Mouse (Mus musculus): ENCODE data around the gene Plekhg1. TPM values are rescaled to one million over a fixed set of nuclear protein-coding genes. Genes with fewer than 3 reads are reported as not detected.
A peak's percentile ranks its signal among the peaks of the same experiment; 100 is the strongest.

Plekhg1 gene
- polyA plus RNA-seq, 1 experiment from 2014 or later, result 3.2 TPM

DNA sequence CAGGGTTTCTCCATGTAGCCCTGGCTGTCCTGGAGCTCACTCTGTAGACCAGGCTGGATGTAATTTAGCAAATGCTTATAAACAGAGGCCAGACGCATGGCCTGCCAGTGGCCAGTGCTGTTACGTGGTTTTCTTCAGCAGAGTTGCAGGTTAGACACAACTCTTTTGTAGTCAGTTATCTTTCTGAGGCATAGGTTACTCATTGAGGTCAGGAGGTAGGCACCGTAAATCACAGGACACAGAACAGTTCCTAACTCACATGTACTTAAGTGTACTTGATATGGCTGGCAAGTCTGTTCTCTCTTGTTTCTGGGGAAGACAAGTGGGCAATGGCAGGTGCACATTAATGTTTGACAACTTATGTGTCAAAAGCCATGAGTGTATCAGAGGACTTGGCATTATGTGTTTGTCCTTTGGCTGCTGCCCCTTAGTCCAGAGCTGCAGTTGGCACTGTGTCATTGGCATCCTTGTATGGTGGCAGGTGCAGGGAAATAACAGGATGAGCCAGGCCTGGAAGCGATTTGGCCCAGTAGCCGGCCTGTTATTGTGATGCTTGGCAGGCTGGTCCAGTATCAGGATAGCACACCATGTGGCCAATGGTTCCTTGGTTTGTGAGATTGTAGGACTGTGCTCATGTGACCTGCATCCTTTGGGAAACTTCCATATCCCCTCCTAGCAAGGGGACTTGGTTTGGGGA, 238.8 kb downstream of the Plekhg1 start:
- H3K9me3 ChIP-seq (replicated peaks), result no peaks in the 10 kb centered on the region
- no peak overlapping the region for H3K9ac ChIP-seq
- no peak overlapping the region for H3K27ac ChIP-seq
- peaks cover 40% of the 10 kb centered on the region for H3K4me1 ChIP-seq
- H3K4me2 ChIP-seq, result no peak overlapping the region
- H3K4me3 ChIP-seq, result no peak overlapping the region
- ATAC-seq, result no peak
- H3K27me3 ChIP-seq (replicated peaks), result no peaks in the 10 kb centered on the region
- WGBS (ENCODE audit: insufficient replicate concordance), result 89% methylated on average over 5 of the region's 5 CpGs
- H3K36me3 ChIP-seq, result peaks cover 73% of the 10 kb centered on the region

DNA sequence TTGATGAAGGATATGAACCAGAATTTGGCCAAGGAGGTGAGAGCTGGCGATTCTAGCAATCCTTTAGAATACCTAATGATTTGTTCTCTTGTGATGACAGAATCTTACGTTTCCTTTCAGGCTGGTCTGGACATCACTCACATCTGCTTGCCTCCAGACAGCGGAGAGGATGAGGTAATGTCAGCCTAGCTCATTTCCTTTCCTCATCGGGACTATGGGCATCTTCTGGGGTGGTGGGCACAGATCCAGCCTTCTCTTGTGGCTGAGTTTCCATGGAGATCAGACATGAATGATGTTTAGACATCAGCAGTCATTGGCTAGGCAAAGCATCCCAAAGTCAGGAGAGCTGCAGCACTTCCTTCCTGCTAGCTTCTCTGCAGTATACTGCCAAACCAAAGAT, 240.1 kb downstream of the Plekhg1 start:
- no peak overlapping the region for H3K9ac ChIP-seq
- WGBS (ENCODE audit: insufficient replicate concordance), result 83% methylated on average over 4 of the region's 4 CpGs
- no peak overlapping the region for H3K27ac ChIP-seq
- peaks cover 27% of the 10 kb centered on the region for H3K4me1 ChIP-seq
- no peaks in the 10 kb centered on the region for H3K9me3 ChIP-seq (replicated peaks)
- no peak overlapping the region for H3K4me2 ChIP-seq
- no peaks in the 10 kb centered on the region for H3K27me3 ChIP-seq (replicated peaks)
- no peak for ATAC-seq
- H3K36me3 ChIP-seq, result peaks cover 85% of the 10 kb centered on the region
- H3K4me3 ChIP-seq, result no peak overlapping the region

- Histone ChIP-seq H3K4me1 (peaks cover 33% of the 10 kb centered on the region), H3K4me3 (no peak overlapping the region), H3K27me3 (replicated peaks) (no peaks in the 10 kb centered on the region), H3K36me3 (peaks cover 76% of the 10 kb centered on the region), H3K4me2 (no peak overlapping the region), H3K9ac (no peak overlapping the region), H3K27ac (no peak overlapping the region), H3K9me3 (replicated peaks) (no peaks in the 10 kb centered on the region)
- no peak for ATAC-seq
- WGBS (ENCODE audit: insufficient replicate concordance), result 89% methylated on average over 6 of the region's 6 CpGs
Measured at GRCm38 (mm10) chr10:3990295-3990883, 250.2 kb downstream of the Plekhg1 start.

DNA sequence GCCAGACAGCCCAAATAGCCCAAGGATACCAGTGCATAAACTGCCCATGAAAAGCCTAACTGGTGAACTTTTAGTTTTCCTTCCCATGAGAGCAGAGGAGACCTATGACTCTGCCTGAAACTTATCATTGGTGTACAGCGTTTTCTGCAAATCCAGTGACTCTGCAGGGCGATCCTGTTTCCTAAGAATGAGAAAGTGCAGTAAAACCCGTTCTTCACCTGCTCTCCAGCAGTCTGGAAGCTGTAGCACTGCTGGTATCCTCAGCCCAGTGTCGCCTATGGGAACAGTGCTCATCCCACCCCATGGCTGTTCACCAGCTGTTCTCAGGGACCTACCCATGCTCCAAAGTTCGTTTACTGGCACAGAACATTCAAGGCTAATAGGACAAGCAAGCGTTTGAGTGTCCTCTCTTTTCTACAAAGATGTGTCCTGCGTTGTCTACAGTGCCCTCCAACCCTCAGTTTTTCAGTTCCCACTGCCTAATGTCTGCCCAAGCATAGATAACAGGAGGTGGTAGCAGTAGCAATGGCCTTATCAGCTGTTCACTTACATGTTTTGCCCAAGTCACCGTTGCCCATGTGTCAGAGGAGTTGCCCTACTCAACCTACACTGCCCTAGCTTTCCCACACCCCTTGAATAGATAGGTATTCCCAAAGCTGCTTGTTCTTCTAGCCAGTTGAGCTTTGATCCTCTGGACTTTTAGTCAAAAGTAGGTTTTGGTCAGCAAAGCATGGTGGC, 253.4 kb downstream of the Plekhg1 start:
- H3K9me3 ChIP-seq (replicated peaks), result no peaks in the 10 kb centered on the region
- H3K4me3 ChIP-seq, result peak overlapping the region; percentile 18; the same call in 1 of the 2 replicates
- H3K4me2 ChIP-seq, result peak overlapping the region; percentile 58
- H3K4me1 ChIP-seq, result peaks cover 46% of the 10 kb centered on the region
- 42% methylated on average over 8 of the region's 8 CpGs for WGBS (ENCODE audit: insufficient replicate concordance)
- ATAC-seq, result peak; percentile 99
- H3K36me3 ChIP-seq, result peaks cover 96% of the 10 kb centered on the region
- peak overlapping the region; percentile 53 for H3K9ac ChIP-seq
- H3K27me3 ChIP-seq (replicated peaks), result no peaks in the 10 kb centered on the region
- H3K27ac ChIP-seq, result peak overlapping the region; percentile 94

GRCm38 (mm10) chr10:3995277-3995676, 255.1 kb downstream of the Plekhg1 start:
- peak overlapping the region; percentile 76 for H3K27ac ChIP-seq
- no peak overlapping the region for H3K4me3 ChIP-seq
- no peaks in the 10 kb centered on the region for H3K9me3 ChIP-seq (replicated peaks)
- H3K36me3 ChIP-seq, result peaks cover 96% of the 10 kb centered on the region
- H3K4me1 ChIP-seq, result peaks cover 46% of the 10 kb centered on the region
- no peaks in the 10 kb centered on the region for H3K27me3 ChIP-seq (replicated peaks)
- no peak for ATAC-seq
- 72% methylated on average over 4 of the region's 4 CpGs for WGBS (ENCODE audit: insufficient replicate concordance)
- H3K4me2 ChIP-seq, result no peak overlapping the region
- H3K9ac ChIP-seq, result 0 out of 2 replicates have a peak overlapping the region, but pooled peaks have one; percentile 22

GRCm38 (mm10) chr10:3996170-3996876, 256.2 kb downstream of the Plekhg1 start:
- Histone ChIP-seq H3K36me3 (peaks cover 96% of the 10 kb centered on the region), H3K9me3 (replicated peaks) (no peaks in the 10 kb centered on the region), H3K4me2 (peak overlapping the region; percentile 15; the same call in 1 of the 2 replicates), H3K27me3 (replicated peaks) (no peaks in the 10 kb centered on the region), H3K4me3 (no peak overlapping the region), H3K4me1 (peaks cover 46% of the 10 kb centered on the region), H3K27ac (peak overlapping the region; percentile 76), H3K9ac (0 out of 2 replicates have a peak overlapping the region, but pooled peaks have one; percentile 8)
- WGBS (ENCODE audit: insufficient replicate concordance), result 53% methylated on average over 15 of the region's 15 CpGs
- ATAC-seq, result no peak

DNA sequence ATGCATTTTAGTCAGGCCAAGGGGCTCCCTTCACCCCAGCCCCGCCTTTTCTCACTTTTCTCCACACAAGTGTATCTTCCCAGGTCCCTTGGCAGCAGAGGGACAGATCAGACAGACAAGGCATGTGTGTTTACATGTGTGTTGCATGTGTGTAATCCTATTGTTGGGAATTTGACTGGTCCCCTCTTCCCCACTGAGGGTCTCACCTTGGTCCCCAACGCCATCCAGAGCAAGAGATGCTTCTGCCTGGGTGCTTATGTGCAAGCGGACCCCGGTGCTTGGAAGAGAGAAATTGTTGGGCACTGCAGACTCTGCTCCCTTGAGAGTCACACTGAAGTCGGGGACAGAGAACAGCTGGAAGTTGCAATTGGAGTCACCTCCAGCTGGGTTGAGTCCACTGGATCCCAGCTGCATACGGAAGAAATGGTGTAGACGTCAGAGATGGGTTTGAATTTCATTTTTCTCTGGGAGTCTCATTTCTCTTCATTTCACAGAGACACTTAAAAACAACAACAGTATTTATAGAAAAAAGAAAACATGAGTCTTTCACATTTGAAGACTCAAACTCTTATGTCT, 257.8 kb downstream of the Plekhg1 start:
- Histone ChIP-seq H3K4me2 (no peak overlapping the region), H3K9me3 (replicated peaks) (no peaks in the 10 kb centered on the region), H3K4me1 (peaks cover 39% of the 10 kb centered on the region), H3K36me3 (peaks cover 96% of the 10 kb centered on the region), H3K4me3 (no peak overlapping the region), H3K27me3 (replicated peaks) (no peaks in the 10 kb centered on the region), H3K9ac (no peak overlapping the region), H3K27ac (no peak overlapping the region)
- WGBS (ENCODE audit: insufficient replicate concordance), result 84% methylated on average over 7 of the region's 7 CpGs
- no peak for ATAC-seq

GRCm38 (mm10) chr10:4002711-4003110, 262.5 kb downstream of the Plekhg1 start:
- H3K4me1 ChIP-seq, result 0 out of 2 replicates have a peak, but pooled peaks cover 4% of the 10 kb centered on the region
- no peak overlapping the region for H3K4me2 ChIP-seq
- no peak overlapping the region for H3K9ac ChIP-seq
- peak; percentile 60 for ATAC-seq
- peaks cover 88% of the 10 kb centered on the region for H3K36me3 ChIP-seq
- H3K27me3 ChIP-seq (replicated peaks), result no peaks in the 10 kb centered on the region
- no peaks in the 10 kb centered on the region for H3K9me3 ChIP-seq (replicated peaks)
- no peak overlapping the region for H3K27ac ChIP-seq
- WGBS (ENCODE audit: insufficient replicate concordance), result 80% methylated on average over 5 of the region's 5 CpGs
- no peak overlapping the region for H3K4me3 ChIP-seq

GRCm38 (mm10) chr10:4005191-4005590, 265.0 kb downstream of the Plekhg1 start:
- 85% methylated on average over 7 of the region's 7 CpGs for WGBS (ENCODE audit: insufficient replicate concordance)
- Histone ChIP-seq H3K9ac (no peak overlapping the region), H3K4me3 (no peak overlapping the region), H3K4me2 (no peak overlapping the region), H3K27me3 (replicated peaks) (no peaks in the 10 kb centered on the region), H3K27ac (no peak overlapping the region), H3K9me3 (replicated peaks) (no peaks in the 10 kb centered on the region), H3K4me1 (0 out of 2 replicates have a peak, but pooled peaks cover 4% of the 10 kb centered on the region), H3K36me3 (peaks cover 83% of the 10 kb centered on the region)
- no peak for ATAC-seq

- H3K4me3 ChIP-seq, result no peak overlapping the region
- no peak overlapping the region for H3K27ac ChIP-seq
- 69% methylated on average over 7 of the region's 7 CpGs for WGBS (ENCODE audit: insufficient replicate concordance)
- 0 out of 2 replicates have a peak, but pooled peaks cover 4% of the 10 kb centered on the region for H3K4me1 ChIP-seq
- no peaks in the 10 kb centered on the region for H3K9me3 ChIP-seq (replicated peaks)
- no peak overlapping the region for H3K9ac ChIP-seq
- no peaks in the 10 kb centered on the region for H3K27me3 ChIP-seq (replicated peaks)
- H3K4me2 ChIP-seq, result no peak overlapping the region
- peaks cover 83% of the 10 kb centered on the region for H3K36me3 ChIP-seq
- no peak for ATAC-seq
Measured at GRCm38 (mm10) chr10:4006296-4007015, 266.3 kb downstream of the Plekhg1 start.

All from liver, embryonic 12.5 days (tissue).